Mouse (Mus musculus): ENCODE measurements at regions not wholly inside any gene's neighbourhood (a gene's known extent, or its start where the extent isn't known, plus 50 kb on each side); places are given as distances from the start of the nearest gene placed in this dataset.

DNA sequence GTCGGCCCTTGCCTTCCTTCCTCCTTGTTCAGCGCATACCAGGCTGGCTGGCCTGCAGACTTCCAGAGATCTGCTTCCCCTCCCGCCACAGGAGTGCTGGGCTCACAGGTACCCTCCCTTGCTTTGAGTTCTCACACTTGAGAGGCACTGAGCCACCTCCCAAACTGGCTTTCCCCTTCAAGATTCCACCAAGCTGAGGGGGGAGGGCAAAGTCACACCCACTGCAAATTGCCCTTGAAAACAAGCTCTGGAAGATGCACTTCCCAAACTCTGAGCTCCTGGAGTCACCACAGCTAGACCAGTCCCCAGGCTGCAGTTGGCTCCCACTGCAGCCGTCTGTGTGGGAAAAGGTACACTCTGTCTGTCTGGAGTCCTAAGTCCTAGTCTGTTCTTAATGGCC is 142.1 kb upstream of the Slc22a12 start:
- peak; percentile 71 for DNase-seq (ENCODE audit: low read depth, low spot score)

DNA sequence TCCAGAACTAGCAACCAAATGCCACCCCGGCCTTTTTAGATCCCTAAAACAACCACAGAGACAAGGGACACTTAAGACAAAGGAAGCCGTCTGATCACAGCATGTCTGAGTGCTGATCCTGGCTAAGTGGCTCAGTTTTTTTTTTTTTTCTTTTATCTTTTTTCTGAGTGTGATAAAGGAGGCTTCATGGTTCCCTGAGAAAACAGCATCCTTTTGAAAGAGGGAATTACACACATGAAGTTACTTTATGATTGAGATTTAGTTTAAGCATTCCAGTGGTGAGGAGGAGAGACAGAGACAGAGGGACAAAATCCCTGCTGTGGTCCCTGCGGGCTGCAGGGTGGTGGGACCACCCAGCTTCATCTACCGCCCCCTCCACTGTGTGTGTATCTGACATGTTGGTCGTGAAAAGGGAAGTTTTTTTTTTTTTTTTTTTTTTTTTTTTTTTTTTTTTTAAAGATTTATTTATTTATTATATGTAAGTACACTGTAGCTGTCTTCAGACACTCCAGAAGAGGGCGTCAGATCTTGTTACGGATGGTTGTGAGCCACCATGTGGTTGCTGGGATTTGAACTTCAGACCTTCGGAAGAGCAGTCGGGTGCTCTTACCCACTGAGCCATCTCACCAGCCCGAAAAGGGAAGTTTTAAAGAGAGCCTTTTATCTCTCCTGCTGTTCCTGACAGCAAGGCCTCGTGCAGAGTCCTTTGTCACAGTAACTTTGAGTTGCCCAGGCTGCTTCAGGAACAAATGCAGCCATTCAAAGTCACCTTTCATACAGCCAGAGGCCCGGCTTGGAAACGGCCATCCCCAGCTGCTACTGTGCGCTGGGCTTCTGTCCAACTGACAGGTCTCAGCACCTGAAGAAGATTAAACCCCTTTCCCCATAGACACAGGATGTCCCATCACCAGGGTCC is 136.8 kb upstream of the Slc22a12 start:
- DNase-seq (ENCODE audit: low read depth, low spot score), result peak; percentile 76

DNA sequence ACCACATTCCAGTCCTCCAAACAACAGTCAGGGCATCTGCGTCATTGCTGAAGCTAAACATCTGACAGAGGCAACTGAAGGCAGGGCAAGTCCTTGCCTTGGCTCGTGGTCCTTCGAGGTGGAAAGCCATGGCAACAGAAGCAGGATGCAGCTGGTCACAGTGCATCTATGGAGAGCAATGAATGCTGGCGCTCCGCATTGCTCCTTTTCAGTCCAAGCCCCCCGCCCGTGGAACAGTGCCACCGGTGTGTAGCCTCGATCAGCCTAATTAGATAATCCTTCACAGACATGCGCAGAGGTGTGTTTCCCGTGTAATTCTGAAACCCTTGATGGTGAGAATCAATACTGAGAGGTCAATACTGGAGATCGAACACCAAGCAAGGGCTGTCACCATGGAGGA is 134.7 kb upstream of the Slc22a12 start:
- DNase-seq (ENCODE audit: low read depth, low spot score), result peak; percentile 36

DNA sequence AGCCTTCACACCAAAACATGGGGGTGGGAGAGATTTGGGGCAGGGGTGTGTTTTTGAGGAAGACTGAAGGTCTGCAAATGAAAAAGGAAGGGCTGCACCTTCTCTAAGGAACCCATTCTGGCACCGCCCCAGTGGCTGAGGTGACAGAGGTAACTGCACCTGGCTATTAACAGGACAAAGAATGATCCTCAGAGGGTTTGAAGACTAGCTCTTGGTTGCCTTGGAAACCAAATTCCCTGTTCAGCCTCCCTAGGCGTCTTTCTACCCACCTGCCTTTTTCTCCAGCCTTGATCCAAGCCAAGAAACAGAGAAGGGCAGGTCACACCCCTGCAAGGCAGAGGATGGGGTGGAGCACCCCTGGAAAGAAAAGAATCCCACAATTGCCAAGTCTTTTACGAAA is 132.8 kb upstream of the Slc22a12 start:
- DNase-seq (ENCODE audit: low read depth, low spot score), result peak; percentile 90

DNA sequence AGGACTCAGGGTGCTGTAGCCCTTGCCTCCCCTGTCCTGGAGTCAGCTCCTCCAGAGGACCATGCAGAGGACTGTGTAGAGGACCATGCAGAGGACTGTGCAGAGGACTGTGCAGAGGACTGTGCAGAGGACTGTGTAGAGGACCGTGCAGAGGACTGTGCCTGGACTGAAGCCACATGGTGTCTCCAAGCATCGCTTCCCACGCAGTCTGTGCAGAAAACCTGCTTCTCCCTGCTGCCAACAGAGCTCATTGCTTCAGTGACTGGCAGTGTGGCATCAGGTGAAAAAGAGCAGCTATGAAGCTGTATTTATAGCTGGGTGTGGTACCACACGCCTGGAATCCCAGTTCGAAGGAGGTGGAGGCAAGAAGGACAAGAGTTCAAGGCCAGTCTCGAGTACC is 128.9 kb upstream of the Slc22a12 start:
- DNase-seq (ENCODE audit: low read depth, low spot score), result peak; percentile 23

DNA sequence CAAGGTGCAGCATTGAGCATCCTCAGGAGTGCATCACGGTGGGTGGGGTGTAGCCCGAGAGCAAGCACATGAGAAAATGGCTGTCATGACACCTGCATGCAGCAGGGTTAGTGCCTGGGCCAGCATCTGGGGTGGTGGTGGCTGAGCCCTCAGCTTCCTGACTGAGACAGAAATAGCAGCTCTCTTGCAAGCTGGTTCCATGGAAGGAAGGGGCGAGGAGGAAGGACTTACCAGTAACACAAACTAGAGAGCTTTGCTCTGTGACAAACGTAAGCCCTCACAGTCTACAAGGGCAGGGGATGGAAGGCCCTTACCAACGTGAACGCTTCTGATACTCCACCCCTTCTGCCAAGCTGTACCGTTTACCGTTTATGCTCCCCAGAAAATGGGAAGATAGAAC is 127.0 kb upstream of the Slc22a12 start:
- no peak for DNase-seq (ENCODE audit: low read depth, low spot score)

DNA sequence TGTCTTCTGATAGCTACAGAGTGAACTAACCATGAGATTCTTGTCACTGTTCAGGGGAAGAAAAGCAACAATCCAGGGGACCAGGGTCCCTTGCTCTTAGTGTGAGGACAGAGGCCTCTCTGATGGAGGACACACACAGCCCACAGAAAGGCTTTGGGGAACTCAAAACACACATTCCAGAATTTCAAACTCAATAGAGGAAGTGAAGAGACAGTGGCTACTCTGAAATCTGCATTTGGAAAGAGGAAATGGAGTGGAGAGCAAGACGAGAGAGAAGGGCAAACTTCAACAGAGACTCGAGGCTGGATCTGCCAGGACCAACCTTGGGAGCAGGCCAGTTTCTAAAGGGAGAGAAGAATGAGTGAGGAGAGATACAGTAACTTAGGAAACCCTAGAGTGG is 125.7 kb upstream of the Slc22a12 start:
- no peak for DNase-seq (ENCODE audit: low read depth, low spot score)

DNA sequence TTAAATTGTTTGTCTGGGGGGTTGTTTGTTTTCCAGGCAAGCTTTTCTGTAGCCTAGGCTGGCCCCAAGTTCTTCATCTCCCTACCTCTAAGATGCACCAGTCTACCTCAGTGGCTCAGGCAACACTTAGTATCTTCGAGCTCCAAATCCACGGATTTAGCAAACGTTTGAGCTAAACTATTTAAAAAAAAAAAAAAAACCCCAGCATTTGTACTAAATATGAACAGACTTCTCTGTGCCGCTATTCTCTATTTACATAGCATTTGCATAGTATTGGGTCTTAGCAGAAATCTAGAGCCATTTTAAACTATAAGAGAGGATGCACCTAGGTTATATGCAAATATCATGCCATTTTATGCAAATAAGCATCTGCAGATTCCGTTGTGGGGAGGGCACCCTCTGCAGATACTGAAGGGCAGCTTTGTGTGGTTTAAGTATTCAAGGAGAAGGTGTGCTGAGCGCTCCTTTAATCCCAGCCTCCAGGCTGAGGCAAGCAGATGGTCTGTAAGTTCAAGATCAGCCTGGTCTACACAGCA is 123.4 kb upstream of the Slc22a12 start:
- DNase-seq (ENCODE audit: low read depth, low spot score), result no peak

DNA sequence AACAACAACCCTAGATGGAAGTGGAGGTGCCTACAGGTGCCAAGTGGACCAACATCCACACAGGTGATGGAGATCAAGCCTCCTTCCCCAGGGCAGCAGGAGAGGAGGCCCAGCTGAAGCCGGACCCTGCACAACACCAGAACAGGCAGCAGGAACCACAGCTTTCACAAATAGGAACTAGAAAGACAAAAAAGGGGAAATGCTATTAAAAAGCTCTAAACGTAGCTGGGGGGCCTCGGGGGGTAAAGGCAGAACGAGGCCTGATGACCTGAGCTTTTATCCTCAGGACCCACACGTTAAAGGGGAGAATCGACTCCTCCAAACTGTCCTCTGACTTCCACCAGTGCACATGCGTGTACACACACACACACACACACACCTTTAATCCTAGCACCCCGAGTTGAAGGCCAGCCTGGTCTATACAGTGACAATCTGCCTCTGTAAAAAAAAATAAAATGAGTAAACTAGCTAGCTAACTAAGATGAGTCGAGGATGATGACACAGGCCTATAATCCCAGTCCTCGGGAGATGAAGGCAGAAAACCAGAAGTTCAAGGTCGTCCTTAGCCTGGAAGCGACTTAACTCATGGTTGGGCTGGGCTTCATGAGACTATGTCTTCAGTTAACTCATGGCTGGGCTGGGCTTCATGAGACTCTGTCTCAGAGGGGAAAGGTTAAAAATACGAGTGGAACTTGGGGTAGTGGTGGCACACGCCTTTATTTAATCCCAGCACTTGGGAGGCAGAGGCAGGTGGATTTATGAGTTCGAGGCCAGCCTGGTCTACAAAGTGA is 122.6 kb upstream of the Slc22a12 start:
- DNase-seq (ENCODE audit: low read depth, low spot score), result peak; percentile 52

DNA sequence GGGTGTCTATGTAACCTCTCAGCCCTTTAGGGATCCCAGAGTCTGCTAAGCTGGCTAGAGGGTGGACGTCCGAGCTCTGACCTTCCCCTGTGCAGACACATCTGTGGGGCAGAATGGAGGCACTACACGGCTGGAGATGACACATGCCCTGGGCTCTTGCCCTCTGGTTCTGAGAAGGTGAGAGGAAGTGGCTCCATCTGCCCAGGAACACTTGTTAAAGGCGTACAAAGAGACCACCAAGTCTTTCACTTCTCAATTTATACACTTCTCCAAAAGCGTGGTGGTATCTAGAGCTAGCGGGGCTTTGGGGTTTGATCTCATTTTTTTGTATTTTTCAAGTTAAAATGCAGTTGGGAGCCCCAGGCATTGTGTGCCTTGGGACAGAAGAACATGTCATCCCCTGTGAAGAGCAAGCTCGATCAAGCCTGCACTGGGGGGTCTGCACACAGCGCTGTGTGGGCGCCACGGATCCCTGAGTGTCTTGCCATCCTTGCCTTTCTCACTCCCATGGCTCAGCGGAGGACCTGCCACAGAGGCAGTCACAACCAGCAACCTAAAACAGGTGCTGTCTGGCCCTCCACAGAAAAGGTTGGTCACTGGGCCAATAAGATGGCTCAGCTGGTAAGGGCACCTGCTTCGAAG is 121.6 kb upstream of the Slc22a12 start:
- no peak for DNase-seq (ENCODE audit: low read depth, low spot score)

DNA sequence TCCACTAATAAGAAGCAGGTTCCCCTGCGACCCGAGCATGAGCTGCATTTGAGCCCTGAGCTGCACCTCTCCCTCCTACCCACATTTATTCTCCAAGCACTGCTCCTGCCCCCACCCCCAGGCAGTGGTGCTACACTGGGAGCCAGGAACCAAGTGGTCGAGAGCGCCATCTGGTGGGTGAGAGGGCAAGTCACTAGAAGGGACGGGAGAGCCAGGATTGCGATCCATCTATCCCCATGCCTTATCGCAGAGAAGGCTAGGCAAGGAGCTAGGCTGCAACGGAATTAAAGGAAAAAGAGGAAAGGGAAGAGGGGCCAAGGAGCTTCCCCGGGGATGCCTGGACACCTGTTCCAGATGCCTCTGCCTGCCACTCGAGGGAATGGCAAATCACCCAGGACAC is 120.6 kb upstream of the Slc22a12 start:
- peak; percentile 91 for DNase-seq (ENCODE audit: low read depth, low spot score)

DNA sequence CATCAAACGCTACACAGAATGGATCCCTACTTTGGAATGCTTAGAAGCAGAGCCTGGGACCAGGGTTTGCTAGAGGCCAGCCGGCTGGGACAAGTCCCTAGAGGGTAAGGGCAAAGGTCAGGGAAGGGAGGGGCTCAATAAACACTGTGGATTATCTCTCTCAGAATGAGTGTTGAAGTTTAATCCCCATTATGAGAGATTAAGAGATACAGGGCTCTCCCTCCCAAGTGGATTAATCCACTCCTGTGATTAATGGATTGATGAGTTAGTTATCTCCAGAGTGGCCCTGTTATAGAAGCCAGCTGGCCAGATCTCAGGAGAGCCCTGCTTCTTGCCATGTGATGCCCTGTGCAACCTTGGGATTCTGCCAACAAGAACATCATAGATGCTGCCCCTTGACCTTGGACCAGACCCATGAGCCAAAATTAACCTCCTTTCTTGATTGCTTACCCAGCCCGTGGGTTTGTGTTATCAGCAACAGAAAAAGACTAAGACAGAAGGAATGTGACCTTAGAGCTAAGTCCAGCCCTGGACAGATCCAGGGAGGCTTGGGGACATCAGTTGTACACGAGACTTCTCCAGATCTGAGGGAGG is 119.6 kb upstream of the Slc22a12 start:
- DNase-seq (ENCODE audit: low read depth, low spot score), result peak; percentile 38

DNA sequence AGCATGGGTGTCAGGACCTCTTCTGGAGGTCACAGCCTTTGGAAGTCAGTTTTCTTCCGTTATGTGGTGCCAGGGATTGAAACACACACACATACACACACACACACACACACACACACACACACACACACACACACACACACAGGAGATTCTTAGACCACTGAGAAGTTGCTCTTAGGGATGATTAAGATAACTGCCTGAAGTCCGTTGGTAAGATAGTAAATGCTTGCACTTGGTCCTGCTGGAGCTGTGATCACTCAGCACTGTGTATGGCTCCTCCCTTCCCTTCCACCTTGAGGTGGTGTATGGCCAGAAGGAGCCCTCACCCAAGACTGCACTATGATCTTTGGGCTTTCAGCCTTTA is 118.7 kb upstream of the Slc22a12 start:
- DNase-seq (ENCODE audit: low read depth, low spot score), result no peak

DNA sequence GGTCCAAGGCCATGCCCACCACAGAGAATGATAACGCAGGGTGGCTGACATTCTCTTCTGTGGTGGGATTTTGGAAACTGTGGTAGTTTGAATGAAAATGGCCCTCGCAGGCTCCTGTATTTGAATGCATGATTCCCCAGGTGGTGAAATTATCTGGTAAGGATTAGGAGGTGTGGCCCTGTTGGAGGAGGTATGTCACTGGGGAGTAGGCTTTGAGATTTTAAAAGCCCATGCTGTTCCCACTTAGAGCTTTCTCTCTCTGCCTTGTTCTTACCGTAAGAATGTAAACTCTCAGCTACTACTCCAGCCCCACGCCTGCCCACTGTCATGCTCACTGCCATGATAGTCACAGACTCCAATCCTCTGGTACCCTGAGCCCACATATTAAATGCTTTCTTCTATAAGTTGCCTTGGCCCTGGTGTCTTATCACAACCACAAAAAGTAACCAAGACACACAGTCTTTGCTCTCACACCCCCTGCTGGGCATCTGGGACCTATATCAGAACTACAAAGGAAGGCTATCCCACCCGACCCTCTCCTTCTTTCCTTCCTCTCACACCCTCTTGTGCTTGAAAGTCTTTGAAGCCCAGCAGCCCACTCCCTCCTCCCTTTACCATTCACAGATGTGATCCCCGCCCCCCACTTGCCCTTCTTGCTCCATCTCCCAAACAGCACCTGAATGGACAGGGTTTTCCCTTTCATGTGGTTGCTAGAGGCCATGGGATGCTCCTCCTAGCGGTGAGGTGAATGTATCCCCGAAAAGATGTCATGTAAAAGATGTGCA is 118.1 kb upstream of the Slc22a12 start:
- peak; percentile 85 for DNase-seq (ENCODE audit: low read depth, low spot score)

DNA sequence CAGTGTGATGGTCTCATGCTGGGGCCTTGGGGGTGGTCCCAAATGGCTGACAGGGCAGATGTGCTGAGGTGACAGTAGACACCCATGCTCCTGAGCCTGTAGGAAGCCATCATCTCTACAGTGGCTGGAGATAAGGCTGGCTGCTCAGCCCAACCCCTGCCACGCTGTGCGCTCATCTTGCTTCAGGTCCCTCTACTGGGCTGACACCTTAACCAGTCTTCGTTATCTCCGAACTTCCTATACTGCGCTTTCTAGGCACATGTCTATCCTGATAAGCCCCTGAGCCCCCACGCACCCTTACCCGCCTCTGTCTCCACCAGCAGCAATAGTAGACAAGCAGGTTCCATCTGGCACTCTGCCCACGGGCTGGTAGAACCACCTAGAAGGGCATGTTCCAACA is 117.3 kb upstream of the Slc22a12 start:
- DNase-seq (ENCODE audit: low read depth, low spot score), result no peak

DNA sequence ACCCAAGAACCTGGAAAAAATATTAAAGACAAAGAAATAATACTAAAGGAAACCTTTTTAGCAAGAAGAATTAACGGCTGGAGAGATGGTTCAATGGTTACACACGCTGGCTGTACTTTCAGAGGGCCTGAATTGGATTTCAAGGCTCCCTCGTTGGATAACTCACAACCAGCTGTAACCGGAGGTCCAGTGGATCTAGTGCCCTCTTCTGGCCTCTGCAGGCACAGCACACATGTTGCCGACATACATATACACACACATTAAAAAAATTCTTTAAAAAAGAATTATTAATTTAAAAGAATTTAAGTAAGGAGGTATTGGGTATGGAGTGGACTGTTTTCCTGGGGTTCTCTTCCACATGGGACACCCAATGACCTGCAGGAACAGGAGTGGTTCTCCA is 111.7 kb upstream of the Slc22a12 start:
- DNase-seq (ENCODE audit: low read depth, low spot score), result peak; percentile 56

DNA sequence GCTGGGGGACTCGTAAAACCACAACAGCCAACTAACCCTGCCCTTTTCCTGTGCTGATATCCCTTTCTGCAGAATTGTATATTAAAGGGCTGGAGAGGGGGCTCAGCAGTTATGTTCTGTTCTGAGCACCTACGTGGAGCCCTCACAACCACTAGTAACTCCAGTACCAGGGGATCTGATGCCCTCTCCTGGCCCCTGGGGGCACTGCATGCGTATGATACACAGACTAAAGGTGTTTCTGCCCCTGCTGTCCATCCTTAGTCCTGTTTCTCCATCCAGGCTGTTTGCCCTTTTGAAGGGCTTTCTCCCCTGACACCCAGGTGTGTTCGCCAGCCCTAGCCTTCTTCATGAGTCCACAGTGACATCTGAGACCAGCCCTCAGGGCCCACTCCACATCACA is 109.9 kb upstream of the Slc22a12 start:
- peak; percentile 83 for DNase-seq (ENCODE audit: low read depth, low spot score)

DNA sequence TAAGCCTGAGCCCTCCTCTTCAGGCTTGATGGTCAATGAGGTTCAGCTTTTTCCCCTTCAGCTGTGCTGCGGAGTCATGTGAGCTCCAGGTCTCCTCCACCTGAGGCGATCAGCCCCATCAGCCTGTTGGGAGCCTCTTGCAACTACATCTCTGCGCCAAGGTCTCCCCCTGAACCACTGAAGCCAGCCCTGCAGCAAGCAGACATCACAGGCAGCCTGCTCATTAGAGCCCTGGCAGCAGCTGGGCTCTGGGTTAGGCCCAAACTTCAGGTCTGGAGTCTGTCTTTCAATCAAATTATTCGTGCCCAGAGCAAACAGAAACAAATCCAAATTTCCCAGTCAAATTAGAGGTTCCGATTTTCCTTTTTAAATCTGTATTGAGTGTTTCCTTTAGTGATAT is 108.4 kb upstream of the Slc22a12 start:
- no peak for DNase-seq (ENCODE audit: low read depth, low spot score)

DNA sequence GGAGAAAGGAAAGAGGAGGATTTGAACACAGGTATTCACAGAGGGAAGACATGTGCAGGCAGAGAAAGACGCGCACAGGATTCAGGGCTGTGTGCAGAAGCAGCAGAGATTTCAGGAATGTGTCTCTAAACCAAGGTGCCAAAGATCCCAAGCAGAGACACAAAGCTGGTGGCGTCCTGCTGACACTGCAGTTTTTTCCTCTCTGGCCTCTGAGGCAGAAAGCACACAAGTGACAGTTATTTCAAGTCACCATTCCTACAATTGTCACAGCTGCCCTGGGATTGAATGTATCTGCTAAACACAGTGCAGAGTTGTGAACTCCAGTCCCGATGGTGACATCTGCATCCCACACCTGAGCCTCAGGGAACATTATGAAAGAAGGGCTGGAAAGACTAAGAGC is 107.1 kb upstream of the Slc22a12 start:
- no peak for DNase-seq (ENCODE audit: low read depth, low spot score)

DNA sequence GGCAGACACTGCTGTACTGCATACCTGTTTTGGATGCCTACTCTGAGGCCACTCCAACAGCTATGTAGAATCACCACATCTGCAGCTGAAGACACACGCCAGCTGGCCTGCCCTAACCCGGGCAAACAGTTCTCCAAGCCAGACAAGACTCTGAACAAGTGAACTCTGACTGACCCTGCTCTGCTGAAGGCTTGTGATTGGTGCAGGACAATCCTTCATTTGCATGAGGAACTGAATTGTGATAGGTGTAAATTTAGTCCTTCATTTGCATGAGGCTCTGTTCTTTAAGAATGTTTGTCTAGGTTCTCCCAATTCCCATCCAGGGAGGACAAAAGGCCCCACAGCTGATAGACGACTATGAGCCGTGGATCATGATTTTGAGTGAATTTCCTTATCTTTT is 104.9 kb upstream of the Slc22a12 start:
- DNase-seq (ENCODE audit: low read depth, low spot score), result peak; percentile 58

DNA sequence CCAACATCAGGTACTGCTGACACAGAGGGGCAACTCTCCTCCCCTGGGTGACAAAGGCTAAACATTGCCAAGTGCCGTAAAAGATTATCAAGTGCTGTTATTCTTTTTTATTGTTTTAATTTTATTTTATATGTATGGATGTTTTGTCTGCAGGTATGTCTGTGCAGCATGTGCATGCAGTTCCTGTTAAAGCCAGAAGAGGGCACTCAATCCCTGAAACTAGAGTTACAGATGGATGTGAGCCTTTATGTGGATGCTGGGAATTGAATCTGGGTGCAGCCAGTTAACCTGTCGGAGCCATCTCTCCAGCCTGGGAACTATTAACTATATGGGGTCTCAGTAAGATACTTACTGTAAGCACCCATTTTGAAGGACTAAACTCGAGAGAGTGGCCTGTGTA is 104.4 kb upstream of the Slc22a12 start:
- DNase-seq (ENCODE audit: low read depth, low spot score), result peak; percentile 73

All from ZHBTc4 (cell line).